Mouse (Mus musculus): ENCODE data around the gene Gng12. TPM values are rescaled to one million over a fixed set of nuclear protein-coding genes. Genes with fewer than 3 reads are reported as not detected.

The Gng12 gene
- polyA plus RNA-seq, 1 experiment from 2014 or later, result 101 TPM

- Histone ChIP-seq H3K9me3 (no peaks in the 10 kb centered on the region), H3K4me1 (peaks cover 15% of the 10 kb centered on the region), H3K9ac (no peak overlapping the region), H3K4me2 (no peak overlapping the region), H3K4me3 (no peak overlapping the region), H3K27ac (no peak overlapping the region), H3K27me3 (no peaks in the 10 kb centered on the region), H3K36me3 (no peaks in the 10 kb centered on the region)
- WGBS, result 56% methylated on average over 7 of the region's 7 CpGs
- ATAC-seq (ENCODE audit: borderline replicate concordance, extremely low read depth, low FRiP score, low TSS enrichment), result no peak
These were observed 138.3 kb downstream of the Gng12 start for GRCm38 (mm10) chr6:67034331-67035130.

GRCm38 (mm10) chr6:67035388-67036299 is 139.4 kb downstream of the Gng12 start:
- Histone ChIP-seq H3K4me1 (peaks cover 14% of the 10 kb centered on the region), H3K9me3 (no peaks in the 10 kb centered on the region), H3K4me2 (peak overlapping the region; percentile 83), H3K27me3 (no peaks in the 10 kb centered on the region), H3K4me3 (peak overlapping the region; percentile 88), H3K36me3 (no peaks in the 10 kb centered on the region), H3K27ac (peak overlapping the region; percentile 95), H3K9ac (peak overlapping the region; percentile 87)
- ATAC-seq (ENCODE audit: borderline replicate concordance, extremely low read depth, low FRiP score, low TSS enrichment), result no peak
- 12% methylated on average over 19 of the region's 19 CpGs for WGBS

- Histone ChIP-seq H3K27me3 (no peaks in the 10 kb centered on the region), H3K27ac (peak overlapping the region; percentile 95), H3K9me3 (no peaks in the 10 kb centered on the region), H3K9ac (peak overlapping the region; percentile 87), H3K36me3 (no peaks in the 10 kb centered on the region), H3K4me3 (peak overlapping the region; percentile 88), H3K4me2 (peak overlapping the region; percentile 83), H3K4me1 (peaks cover 14% of the 10 kb centered on the region)
- peak; percentile 74 for ATAC-seq (ENCODE audit: borderline replicate concordance, extremely low read depth, low FRiP score, low TSS enrichment)
- under 1% methylated on average over 29 of the region's 29 CpGs for WGBS
These were observed 140.2 kb downstream of the Gng12 start for GRCm38 (mm10) chr6:67036356-67036811.

GRCm38 (mm10) chr6:67036837-67037628 is 140.8 kb downstream of the Gng12 start, which contains the start of gene Gadd45a:
Gene Gadd45a, minus strand, starts transcription at chr6:67037457.
- Histone ChIP-seq H3K4me2 (peak within 1 kb of the TSS; percentile 83), H3K36me3 (no peaks in the 10 kb centered on the region), H3K9me3 (no peaks in the 10 kb centered on the region), H3K4me3 (peak within 1 kb of the TSS; percentile 88), H3K27me3 (no peaks in the 10 kb centered on the region), H3K9ac (peak within 1 kb of the TSS; percentile 87), H3K27ac (peak within 1 kb of the TSS; percentile 95), H3K4me1 (peaks cover 14% of the 10 kb centered on the region)
- 2% methylated on average over 65 of the region's 69 CpGs for WGBS
- ATAC-seq (ENCODE audit: borderline replicate concordance, extremely low read depth, low FRiP score, low TSS enrichment), result peak; percentile 98

GRCm38 (mm10) chr6:67038964-67039363 is 142.8 kb downstream of the Gng12 start:
- no peak overlapping the region for H3K4me2 ChIP-seq
- no peaks in the 10 kb centered on the region for H3K27me3 ChIP-seq
- no peak overlapping the region for H3K9ac ChIP-seq
- ATAC-seq (ENCODE audit: borderline replicate concordance, extremely low read depth, low FRiP score, low TSS enrichment), result no peak
- peaks cover 14% of the 10 kb centered on the region for H3K4me1 ChIP-seq
- H3K27ac ChIP-seq, result no peak overlapping the region
- WGBS, result 93% methylated on average over 2 of the region's 3 CpGs
- no peaks in the 10 kb centered on the region for H3K9me3 ChIP-seq
- no peak overlapping the region for H3K4me3 ChIP-seq
- H3K36me3 ChIP-seq, result no peaks in the 10 kb centered on the region

GRCm38 (mm10) chr6:67040904-67041410 is 144.8 kb downstream of the Gng12 start:
- Histone ChIP-seq H3K9me3 (no peaks in the 10 kb centered on the region), H3K36me3 (no peaks in the 10 kb centered on the region), H3K9ac (no peak overlapping the region), H3K27me3 (no peaks in the 10 kb centered on the region), H3K4me1 (peaks cover 6% of the 10 kb centered on the region), H3K27ac (no peak overlapping the region), H3K4me3 (no peak overlapping the region), H3K4me2 (no peak overlapping the region)
- ATAC-seq (ENCODE audit: borderline replicate concordance, extremely low read depth, low FRiP score, low TSS enrichment), result no peak
- 61% methylated on average over 4 of the region's 4 CpGs for WGBS

GRCm38 (mm10) chr6:67045424-67045823 is 149.2 kb downstream of the Gng12 start:
- Histone ChIP-seq H3K4me2 (no peak overlapping the region), H3K36me3 (no peaks in the 10 kb centered on the region), H3K9me3 (no peaks in the 10 kb centered on the region), H3K4me3 (no peak overlapping the region), H3K9ac (no peak overlapping the region), H3K4me1 (peaks cover 12% of the 10 kb centered on the region; the same call in 1 of the 2 replicates), H3K27me3 (no peaks in the 10 kb centered on the region), H3K27ac (no peak overlapping the region)
- WGBS, result 71% methylated on average over 3 of the region's 3 CpGs
- ATAC-seq (ENCODE audit: borderline replicate concordance, extremely low read depth, low FRiP score, low TSS enrichment), result no peak

- no peaks in the 10 kb centered on the region for H3K27me3 ChIP-seq
- no peak overlapping the region for H3K9ac ChIP-seq
- H3K9me3 ChIP-seq, result no peaks in the 10 kb centered on the region
- H3K36me3 ChIP-seq, result no peaks in the 10 kb centered on the region
- no peak overlapping the region for H3K4me2 ChIP-seq
- WGBS, result 52% methylated on average over 3 of the region's 3 CpGs
- ATAC-seq (ENCODE audit: borderline replicate concordance, extremely low read depth, low FRiP score, low TSS enrichment), result no peak
- H3K4me1 ChIP-seq, result peaks cover 12% of the 10 kb centered on the region; the same call in 1 of the 2 replicates
- H3K4me3 ChIP-seq, result no peak overlapping the region
- H3K27ac ChIP-seq, result no peak overlapping the region
These were observed 150.7 kb downstream of the Gng12 start for GRCm38 (mm10) chr6:67046937-67047336.

- Histone ChIP-seq H3K27me3 (no peaks in the 10 kb centered on the region), H3K36me3 (no peaks in the 10 kb centered on the region), H3K9me3 (no peaks in the 10 kb centered on the region), H3K4me2 (no peak overlapping the region), H3K4me1 (peaks cover 12% of the 10 kb centered on the region; the same call in 1 of the 2 replicates), H3K9ac (no peak overlapping the region), H3K4me3 (no peak overlapping the region), H3K27ac (0 out of 2 replicates have a peak overlapping the region, but pooled peaks have one; percentile 50)
- 77% methylated on average over 3 of the region's 3 CpGs for WGBS
- no peak for ATAC-seq (ENCODE audit: borderline replicate concordance, extremely low read depth, low FRiP score, low TSS enrichment)
These were observed 152.0 kb downstream of the Gng12 start for GRCm38 (mm10) chr6:67048052-67048691.

- Histone ChIP-seq H3K4me2 (0 out of 2 replicates have a peak overlapping the region, but pooled peaks have one; percentile 2), H3K4me1 (peaks cover 12% of the 10 kb centered on the region; the same call in 1 of the 2 replicates), H3K9me3 (no peaks in the 10 kb centered on the region), H3K27ac (peak overlapping the region; percentile 72), H3K27me3 (no peaks in the 10 kb centered on the region), H3K4me3 (no peak overlapping the region), H3K9ac (no peak overlapping the region), H3K36me3 (no peaks in the 10 kb centered on the region)
- peak; percentile 96 for ATAC-seq (ENCODE audit: borderline replicate concordance, extremely low read depth, low FRiP score, low TSS enrichment)
- 20% methylated on average over 7 of the region's 7 CpGs for WGBS
These were observed 152.9 kb downstream of the Gng12 start for GRCm38 (mm10) chr6:67048880-67049694.
